Mouse (Mus musculus) embryonic fibroblast, embryonic 13.5 days (primary cell): ENCODE data around the gene Cadps.

ENCODE experiments used
- CTCF ChIP-seq: IDR thresholded peaks from 2 replicates; pipeline ENCODE4 v1.5.1; 2011; ENCODE audit warnings: mild to moderate bottlenecking, control low read depth, low read length, moderate library complexity, borderline replicate concordance; ENCODE audit not compliant: insufficient read depth
- POLR2A ChIP-seq: IDR thresholded peaks from 2 replicates; pipeline ENCODE4 v1.6.1; 2011; ENCODE audit warnings: low read depth, mild to moderate bottlenecking, control low read depth, low read length, moderate library complexity

DNA sequence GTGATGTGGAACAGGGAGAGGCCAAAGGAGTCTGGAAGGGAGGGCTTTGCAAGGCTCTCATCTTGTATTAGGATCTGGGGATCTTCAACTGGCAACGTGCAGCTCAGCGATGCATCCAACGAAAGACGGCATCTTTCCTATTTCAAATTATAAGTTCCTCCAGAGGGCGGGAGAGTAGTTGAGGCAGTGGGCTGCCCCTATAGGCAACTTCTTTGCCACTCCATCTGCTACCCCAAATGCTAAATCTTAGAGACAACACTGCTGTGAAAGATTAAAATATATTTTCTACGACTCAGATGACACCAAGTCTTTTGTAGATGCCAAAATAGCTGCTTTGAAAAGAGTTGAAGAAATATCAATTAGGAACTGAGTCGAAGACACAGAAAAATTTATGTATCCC, 315.9 kb downstream of the Cadps start:
- no peak for TF ChIP-seq CTCF
- no peak for TF ChIP-seq POLR2A
